Mouse (Mus musculus) heart, postnatal 0 days (tissue): ENCODE results near the gene Als2cr12.

Experiments used
- CTCF ChIP-seq: IDR thresholded peaks from 2 replicates; pipeline ENCODE4 v1.5.1; 2016; ENCODE audit warnings: antibody characterized with exemption, control low read depth, low read depth
- EP300 ChIP-seq: IDR thresholded peaks from 2 replicates; pipeline ENCODE4 v1.6.1; 2016; ENCODE audit warnings: antibody characterized with exemption, low read depth

GRCm38 (mm10) chr1:58668191-58668590 is 27.6 kb downstream of the Als2cr12 start:
- TF ChIP-seq CTCF (no peak), EP300 (no peak)
